Mouse (Mus musculus) ovary, postnatal 14 days (tissue): ENCODE results near the gene Rpap1.
"Not testable (repeated sequence)": the region's sequence is repeated elsewhere in the genome, so short reads cannot be mapped to it uniquely, and the experiment has no call there.

Experiments
- DNase-seq: peaks from one replicate; pipeline ENCODE4 v3.0.0; 2022; ENCODE audit warnings: low spot score

The Rpap1 gene

GRCm38 (mm10) chr2:119741581-119742411 is 45.5 kb downstream of the Rpap1 start, which contains the start of gene Itpka:
Itpka (plus strand) TSS chr2:119742337.
- DNase-seq: peak; percentile 33

- no peak for DNase-seq
Observed at GRCm38 (mm10) chr2:119740567-119740966, 46.8 kb downstream of the Rpap1 start.

- DNase-seq: no peak
Observed at GRCm38 (mm10) chr2:119737124-119737523, 50.2 kb downstream of the Rpap1 start.

GRCm38 (mm10) chr2:119730735-119731134 is 56.6 kb downstream of the Rpap1 start:
- no peak for DNase-seq

DNA sequence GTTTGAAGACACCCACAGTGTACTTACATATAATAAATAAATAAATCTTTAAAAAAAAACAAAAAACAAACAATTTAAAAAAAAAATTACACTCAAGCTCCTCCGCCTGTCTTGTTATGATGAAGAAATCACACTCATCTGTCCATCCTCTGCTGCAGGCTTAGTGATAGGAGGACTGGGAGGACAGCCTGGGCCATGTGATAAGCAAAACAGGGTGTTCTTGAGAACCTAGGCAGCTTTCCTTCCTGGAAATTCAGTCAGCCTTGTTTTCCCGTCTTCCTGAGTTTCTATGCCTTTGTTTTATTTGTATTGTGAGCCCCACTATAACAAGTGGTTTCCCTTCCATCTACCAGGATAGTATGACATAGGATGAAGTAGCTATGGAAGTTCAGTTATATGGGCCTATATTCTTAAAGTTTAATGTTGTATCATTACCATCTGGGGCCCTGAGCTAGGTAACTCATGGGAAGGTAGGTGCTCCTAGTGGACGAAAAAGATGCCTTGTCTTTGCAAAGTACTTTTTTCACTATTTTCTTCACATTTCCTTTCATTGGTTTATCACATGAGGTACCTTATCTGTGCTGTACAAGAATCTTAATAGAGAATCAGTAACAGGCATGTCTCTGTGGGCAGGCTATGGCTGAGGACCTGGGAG is 59.4 kb downstream of the Rpap1 start:
- no peak for DNase-seq

DNA sequence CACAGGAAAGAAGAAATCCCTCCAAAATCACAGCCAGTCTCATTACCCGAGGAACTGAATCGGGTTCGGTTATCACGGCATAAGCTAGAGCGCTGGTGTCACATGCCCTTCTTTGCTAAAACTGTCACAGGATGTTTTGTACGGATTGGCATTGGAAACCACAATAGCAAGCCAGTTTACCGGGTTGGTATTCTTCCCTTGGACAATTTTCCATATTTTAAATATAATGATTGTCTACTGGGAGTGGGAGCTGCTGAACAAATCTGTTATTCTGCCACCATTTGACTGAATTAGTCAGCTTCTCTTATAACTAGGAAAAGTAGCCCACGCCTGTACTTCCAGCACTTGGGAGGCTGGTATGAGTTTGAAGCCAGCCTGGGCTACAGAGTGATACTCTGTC is 66.3 kb downstream of the Rpap1 start:
- no peak for DNase-seq

DNA sequence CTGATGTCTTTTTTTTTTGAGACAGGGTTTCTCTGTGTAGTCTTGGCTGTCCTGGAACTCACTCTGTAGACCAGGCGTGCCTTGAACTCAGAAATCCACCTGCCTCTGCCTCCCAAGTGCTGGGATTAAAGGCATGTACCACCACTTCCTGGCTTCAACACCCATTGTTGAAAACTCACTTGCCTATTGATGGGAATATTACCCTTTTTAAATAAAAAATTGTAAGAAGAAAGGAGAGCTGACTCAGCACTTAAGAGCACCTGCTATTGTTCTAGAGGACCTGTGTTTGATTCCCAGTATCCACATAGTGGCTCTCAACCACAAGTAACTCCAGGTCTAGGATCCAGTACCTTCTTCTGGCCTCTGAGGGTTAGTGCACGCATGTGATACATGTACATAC is 71.5 kb downstream of the Rpap1 start:
- not testable (repeated sequence) for DNase-seq
